Mouse (Mus musculus) cerebellum, adult 2 months (tissue): Measurements from ENCODE around the gene Lman1l. TPM values are rescaled to one million over a fixed set of nuclear protein-coding genes. Genes with fewer than 3 reads are reported as not detected.

ENCODE experiments used
- DNase-seq, 2 experiments: peaks; one replicate each; pipeline ENCODE4 v3.0.0; 2021
- H3K27ac ChIP-seq: fragments of 200-500 bp; 2 replicates; pipeline ENCODE4 v1.5.1; 2012; ENCODE audit warnings: low read length, control low read depth, inconsistent platforms; ENCODE audit not compliant: insufficient read depth
- H3K27me3 ChIP-seq: fragments of 200-500 bp; 2 replicates; pipeline ENCODE4 v1.6.1; 2012; ENCODE audit warnings: inconsistent platforms, mild to moderate bottlenecking, low read length, moderate library complexity; ENCODE audit not compliant: control insufficient read depth, insufficient read depth
- H3K4me1 ChIP-seq: fragments of 200-500 bp; 2 replicates; pipeline ENCODE4 v1.6.1; 2011; ENCODE audit warnings: low read length; ENCODE audit not compliant: control insufficient read depth, insufficient read depth
- H3K4me3 ChIP-seq: fragments of 200-500 bp; replicated peaks from 2 replicates; pipeline ENCODE3; 2011; ENCODE audit warnings: mild to moderate bottlenecking, low read depth, low read length, control low read depth; ENCODE audit not compliant: insufficient read depth
- CTCF ChIP-seq: fragments of 200-500 bp; IDR thresholded peaks from 2 replicates; pipeline ENCODE4 v1.5.1; 2011; ENCODE audit warnings: low read depth, mild to moderate bottlenecking, control low read depth, low read length, moderate library complexity, borderline replicate concordance; ENCODE audit not compliant: insufficient read depth
- POLR2A ChIP-seq: fragments of 200-500 bp; IDR thresholded peaks from 2 replicates; pipeline ENCODE4 v1.6.1; 2011; ENCODE audit warnings: low read length, control low read depth, borderline replicate concordance; ENCODE audit not compliant: insufficient read depth
- WGBS: fragments of 180-500 bp; shearing (Covaris S2); methylation state at CpG from one replicate; pipeline ENCODE4 v1.1.7; 2018; 5-methylcytosine and 5-hydroxymethylcytosine counted together
- polyA plus RNA-seq: library from polyadenylated mRNA; depleted of rRNA; stranded (reverse); fragments of >200 nt; gene quantifications from 2 replicates; pipeline ENCODE4 v1.2.3, GENCODE M21; 2012

Gene Lman1l
- polyA plus RNA-seq, 1 experiment = not detected

GRCm38 (mm10) chr9:57638651-57639459 lies 18.3 kb upstream of the Lman1l start:
- no peak for TF ChIP-seq POLR2A
- no peak for TF ChIP-seq CTCF
- no peak overlapping the region for H3K4me3 ChIP-seq
- H3K4me1 ChIP-seq = peaks cover 48% of the 10 kb centered on the region
- H3K27ac ChIP-seq = no peak overlapping the region
- 47% methylated on average over 8 of the region's 8 CpGs for WGBS
- H3K27me3 ChIP-seq = no peaks in the 10 kb centered on the region
- DNase-seq = no peak

DNA sequence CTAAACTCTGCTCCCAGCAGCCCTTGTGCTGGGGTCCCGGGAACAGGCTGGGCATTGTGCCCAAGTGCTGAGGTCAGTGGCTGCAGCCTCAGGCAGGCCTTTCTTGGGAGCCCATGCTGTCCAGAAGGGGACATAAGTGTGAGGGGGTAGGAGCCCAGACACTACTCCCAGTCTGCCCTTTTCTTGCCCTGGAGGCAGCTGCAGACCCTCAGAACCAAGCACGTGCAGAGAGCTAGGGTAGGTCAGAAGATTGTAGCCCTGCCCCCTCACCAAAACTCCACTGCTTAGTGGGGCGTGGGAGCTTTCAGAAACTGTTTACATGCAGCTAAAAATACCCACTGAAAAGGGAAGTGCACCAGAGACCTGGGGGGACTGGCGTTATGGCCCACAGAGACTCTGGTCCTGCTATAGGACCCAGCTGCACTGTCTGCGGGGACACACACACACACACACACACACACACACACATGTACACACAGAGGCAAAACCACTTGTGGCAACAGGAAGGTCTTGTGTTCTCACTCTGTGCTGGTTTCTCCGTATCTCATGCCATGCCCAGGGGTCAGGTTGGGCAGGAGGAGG lies 17.3 kb upstream of the Lman1l start:
- WGBS = 27% methylated on average over 6 of the region's 6 CpGs
- H3K4me1 ChIP-seq = peaks cover 45% of the 10 kb centered on the region
- peak in 1 of 2 experiments; percentile 35 for DNase-seq

DNA sequence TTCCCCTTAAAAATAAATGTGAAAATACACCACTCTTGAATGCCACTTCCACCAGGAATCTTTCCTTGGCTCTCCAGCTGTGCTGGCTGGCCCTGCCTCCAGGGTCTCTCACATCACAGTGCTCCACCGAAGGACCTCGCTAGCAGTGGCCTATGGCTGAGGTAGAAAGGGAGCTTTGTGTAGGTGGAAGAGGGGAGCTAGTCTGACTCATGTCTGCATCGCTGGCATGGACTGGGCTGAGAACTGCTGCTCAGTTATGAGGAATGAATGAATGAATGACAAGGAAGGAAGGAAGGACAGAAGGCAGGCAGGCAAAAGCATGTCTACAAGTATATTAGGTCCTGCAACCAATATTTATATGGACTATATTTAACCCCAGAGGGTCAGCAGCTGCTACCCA lies 16.7 kb upstream of the Lman1l start:
- peaks cover 44% of the 10 kb centered on the region for H3K4me1 ChIP-seq
- no peak for DNase-seq
- 45% methylated on average over 3 of the region's 3 CpGs for WGBS
- no peak overlapping the region for H3K4me3 ChIP-seq
- no peak for TF ChIP-seq POLR2A
- TF ChIP-seq CTCF = no peak
- H3K27ac ChIP-seq = no peak overlapping the region; the same call in 1 of the 2 replicates
- H3K27me3 ChIP-seq = no peaks in the 10 kb centered on the region

More for the DNA sequence above, 17.3 kb upstream of the Lman1l start:
- Histone ChIP-seq H3K4me3 (no peak overlapping the region), H3K27ac (no peak overlapping the region), H3K27me3 (no peaks in the 10 kb centered on the region)
- TF ChIP-seq CTCF (no peak), POLR2A (no peak)

DNA sequence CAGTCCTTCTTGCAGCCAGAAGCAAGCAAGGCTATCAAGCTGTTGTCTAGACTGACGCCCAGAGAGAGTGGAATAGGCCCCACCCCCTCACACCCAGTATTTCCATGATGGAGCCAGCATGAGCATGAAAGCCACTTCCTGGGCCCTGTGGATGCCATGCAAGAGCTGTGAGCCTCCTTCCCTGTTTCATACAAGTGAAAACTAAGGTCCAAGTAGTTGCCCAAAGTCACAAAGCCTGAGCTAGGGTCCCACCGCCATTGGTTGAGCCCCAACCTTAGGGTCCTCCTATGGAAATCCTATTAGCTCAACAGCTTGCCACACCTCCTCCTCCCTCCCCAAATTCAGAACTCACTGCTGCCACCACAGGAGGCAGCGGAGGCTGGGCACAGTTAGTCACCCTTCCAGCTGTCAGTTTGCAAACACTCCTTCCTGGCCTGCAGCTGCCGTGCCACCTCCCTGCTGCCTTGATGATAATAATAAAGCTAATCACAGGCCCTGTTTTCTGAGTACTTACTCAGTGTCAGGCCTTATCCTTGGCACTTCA lies 13.0 kb upstream of the Lman1l start:
- no peak for DNase-seq
- H3K27ac ChIP-seq = no peak overlapping the region
- no peak overlapping the region for H3K4me3 ChIP-seq
- H3K27me3 ChIP-seq = no peaks in the 10 kb centered on the region
- peaks cover 29% of the 10 kb centered on the region for H3K4me1 ChIP-seq
- TF ChIP-seq CTCF (no peak), POLR2A (no peak)
- WGBS = 39% methylated on average over 4 of the region's 4 CpGs

DNA sequence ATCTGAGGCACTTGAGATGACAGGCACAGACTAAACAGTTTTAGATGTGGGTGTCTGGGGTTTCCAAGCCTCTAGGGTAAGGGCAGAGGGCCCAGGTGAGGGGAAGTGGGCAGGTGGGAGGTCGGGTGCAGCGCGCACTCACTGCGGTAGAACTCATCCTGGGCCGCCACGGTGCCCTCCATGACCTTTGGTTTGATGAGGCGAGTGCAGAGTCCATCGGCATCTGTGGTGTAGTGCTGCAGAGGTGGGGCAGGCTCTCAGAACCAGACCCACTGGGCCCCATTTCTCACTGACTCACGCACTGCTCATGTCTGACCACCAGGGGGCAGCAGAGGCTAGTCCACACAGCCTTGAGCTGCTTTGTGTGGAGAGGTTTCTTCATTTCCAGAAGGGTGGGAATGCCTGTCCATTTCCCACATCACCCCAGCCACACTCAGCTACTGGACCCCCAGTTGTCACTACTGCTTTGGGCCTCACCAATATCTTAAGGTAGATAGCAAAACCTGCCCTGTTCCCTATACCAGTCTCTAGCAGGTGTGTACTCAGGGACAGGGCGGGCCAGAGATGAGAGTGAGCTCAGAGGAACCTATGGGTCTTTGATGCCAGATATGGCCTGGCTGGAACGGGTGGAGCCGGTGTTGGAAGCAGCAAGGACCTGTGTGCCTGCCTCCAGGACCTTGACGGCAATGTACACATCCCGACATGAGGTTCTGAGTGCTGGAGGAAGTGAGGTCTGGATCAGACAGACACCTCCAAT lies 8.7 kb upstream of the Lman1l start:
- peak; percentile 68 to 83 for DNase-seq
- H3K4me3 ChIP-seq = no peak overlapping the region
- H3K4me1 ChIP-seq = peaks cover 32% of the 10 kb centered on the region
- H3K27ac ChIP-seq = no peak overlapping the region
- TF ChIP-seq POLR2A (no peak), CTCF (peak; percentile 96)
- H3K27me3 ChIP-seq = no peaks in the 10 kb centered on the region
- WGBS = 68% methylated on average over 14 of the region's 14 CpGs

DNA sequence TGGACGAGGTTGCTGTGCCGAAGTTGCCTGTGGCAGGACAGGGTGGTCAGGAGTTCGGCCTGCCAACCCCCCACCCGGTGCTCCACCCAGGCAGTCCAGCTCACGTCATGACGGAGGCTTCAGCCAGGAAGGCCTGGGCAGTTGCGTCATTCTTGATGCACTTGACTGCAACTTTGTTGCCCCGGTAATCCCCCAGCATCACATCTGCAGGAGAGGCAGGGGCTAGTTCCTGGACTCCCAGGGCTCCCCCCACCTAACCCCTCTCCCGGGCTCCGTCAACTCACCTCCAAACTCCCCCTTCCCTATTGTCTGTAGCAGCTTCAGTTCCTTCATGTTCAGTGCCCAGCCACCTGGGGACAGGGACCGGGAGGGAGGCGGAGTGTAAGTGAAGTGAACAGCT lies 8.1 kb upstream of the Lman1l start:
- peaks cover 32% of the 10 kb centered on the region for H3K4me1 ChIP-seq
- no peak for DNase-seq
- no peak for TF ChIP-seq CTCF
- TF ChIP-seq POLR2A = no peak
- H3K27me3 ChIP-seq = no peaks in the 10 kb centered on the region
- no peak overlapping the region for H3K27ac ChIP-seq
- H3K4me3 ChIP-seq = no peak overlapping the region
- 89% methylated on average over 12 of the region's 12 CpGs for WGBS

GRCm38 (mm10) chr9:57627892-57628291 lies 7.3 kb upstream of the Lman1l start:
- no peak overlapping the region for H3K27ac ChIP-seq
- H3K27me3 ChIP-seq = no peaks in the 10 kb centered on the region
- TF ChIP-seq POLR2A = no peak
- TF ChIP-seq CTCF = no peak
- DNase-seq = no peak
- no peak overlapping the region for H3K4me3 ChIP-seq
- WGBS = 91% methylated on average over 11 of the region's 11 CpGs
- peaks cover 29% of the 10 kb centered on the region for H3K4me1 ChIP-seq

GRCm38 (mm10) chr9:57627191-57627590 lies 6.6 kb upstream of the Lman1l start:
- DNase-seq = no peak
- Histone ChIP-seq H3K27ac (no peak overlapping the region), H3K27me3 (no peaks in the 10 kb centered on the region), H3K4me1 (peaks cover 29% of the 10 kb centered on the region), H3K4me3 (no peak overlapping the region)
- TF ChIP-seq CTCF (no peak), POLR2A (no peak)
- 78% methylated on average over 17 of the region's 17 CpGs for WGBS
